Comparison of ENCODE assay signal across 9 mouse cellular contexts in the genomic region with DNA sequence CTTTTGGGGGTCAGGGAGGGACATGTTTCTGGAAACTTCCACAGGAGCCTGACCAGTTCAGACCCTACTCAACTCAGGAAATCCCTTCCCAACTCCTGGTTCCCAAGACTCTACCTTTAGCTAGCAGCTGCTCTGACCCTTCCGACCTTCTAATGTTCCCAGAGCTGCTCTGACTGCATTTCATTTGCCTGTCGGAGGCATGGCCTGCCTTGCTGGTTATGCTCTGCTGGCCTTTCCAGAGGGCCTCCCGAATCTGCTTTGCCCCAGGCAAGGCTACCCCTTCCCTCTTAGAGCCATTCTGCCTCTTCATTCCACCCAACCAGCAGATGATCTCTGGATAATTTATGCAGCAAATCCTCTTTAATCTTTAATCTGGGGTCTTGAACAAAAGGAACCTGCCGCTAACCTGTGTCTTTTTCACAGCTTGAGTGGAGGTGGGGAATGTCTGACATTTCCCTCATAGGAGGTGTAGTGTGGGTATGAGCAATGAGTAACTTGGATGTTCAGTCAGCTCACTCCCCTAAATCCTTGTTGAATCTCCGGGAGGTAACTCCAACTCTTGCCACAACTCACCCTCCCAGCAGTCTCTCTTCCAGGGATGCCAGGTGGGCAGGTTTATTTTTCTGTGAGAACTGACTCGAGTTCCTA. TPM values are rescaled to one million over a fixed set of nuclear protein-coding genes. Genes with fewer than 3 reads are reported as not detected.
DNase-seq lines count a peak whose midpoint lies in the region; ATAC-seq and TF ChIP-seq lines count a peak whose summit lies in the region.
"Had no signal": no experiment of that assay in that cellular context is flagged by ENCODE, and none has a peak within 500 bp of the region (broad histone marks: within the 10 kb centered on the region; RNA-seq: fewer than 3 reads in every experiment).

No protein-coding gene starts in this region.

- TF ChIP-seq CTCF in lung, postnatal 0 days (IDR thresholded peaks at IDR 0.05): no peak
- no peak for TF ChIP-seq CTCF in kidney, postnatal 0 days (IDR thresholded peaks at IDR 0.05; ENCODE audit: low read depth)

- 39% methylated on average over 6 of the region's 6 CpGs for WGBS in lung, postnatal 0 days
- 9% methylated on average over 6 of the region's 6 CpGs for WGBS in forebrain, embryonic 12.5 days
- WGBS in kidney, postnatal 0 days: 15% methylated on average over 6 of the region's 6 CpGs
- WGBS in neural tube, embryonic 14.5 days: 26% methylated on average over 6 of the region's 6 CpGs

- H3K4me3 ChIP-seq in lung, postnatal 0 days (ENCODE audit: low read depth, low read length): peak overlapping the region; percentile 62
- peak overlapping the region; percentile 65 for H3K4me3 ChIP-seq in forebrain, embryonic 12.5 days (replicated peaks)
- H3K4me3 ChIP-seq in kidney, postnatal 0 days (replicated peaks; ENCODE audit: low read depth, low read length): peak overlapping the region; percentile 66
- H3K4me3 ChIP-seq in neural tube, embryonic 14.5 days (ENCODE audit: low read depth, low read length): peak overlapping the region; percentile 52
- H3K4me3 ChIP-seq: myocyte had no signal

- no peaks in the 10 kb centered on the region for H3K27me3 ChIP-seq in lung, postnatal 0 days (replicated peaks; ENCODE audit: insufficient read depth, low read length)
- peaks cover 17% of the 10 kb centered on the region; the same call in 1 of the 2 replicates for H3K27me3 ChIP-seq in forebrain, embryonic 12.5 days
- H3K27me3 ChIP-seq in kidney, postnatal 0 days (ENCODE audit: insufficient read depth, low read length): no peaks in the 10 kb centered on the region
- no peaks in the 10 kb centered on the region for H3K27me3 ChIP-seq in neural tube, embryonic 14.5 days (ENCODE audit: control insufficient read depth, insufficient read depth, low read length)

- DNase-seq in lung, postnatal 0 days (ENCODE audit: low spot score): no peak
- DNase-seq in lung, postnatal 14 days: no peak
- DNase-seq in kidney, postnatal 0 days (ENCODE audit: low spot score): peak; percentile 56
- no peak for DNase-seq in frontal cortex, postnatal 10 days (ENCODE audit: low spot score in 2 of 2)
- DNase-seq in thymus, postnatal 14 days: no peak
- DNase-seq in cerebellum, postnatal 10 days: no peak

- no peak for ATAC-seq in lung, postnatal 0 days
- ATAC-seq in forebrain, embryonic 12.5 days (ENCODE audit: low FRiP score): 0 out of 2 replicates have a peak, but pooled peaks have one; percentile 5
- peak; percentile 61 for ATAC-seq in kidney, postnatal 0 days (replicated peaks; ENCODE audit: low FRiP score, low read depth)
- ATAC-seq in neural tube, embryonic 14.5 days (ENCODE audit: low read depth): 0 out of 2 replicates have a peak, but pooled peaks have one; percentile 9

- peak overlapping the region; percentile 76 for H3K4me2 ChIP-seq in lung, postnatal 0 days (replicated peaks; ENCODE audit: low read depth, low read length)
- peak overlapping the region; percentile 98 for H3K4me2 ChIP-seq in forebrain, embryonic 12.5 days
- H3K4me2 ChIP-seq in kidney, postnatal 0 days (ENCODE audit: low read length): peak overlapping the region; percentile 90
- H3K4me2 ChIP-seq in neural tube, embryonic 14.5 days (ENCODE audit: low read depth, low read length): peak overlapping the region; percentile 89

- H3K4me1 ChIP-seq in lung, postnatal 0 days (ENCODE audit: insufficient read depth, low read depth, low read length): peaks cover 11% of the 10 kb centered on the region; the same call in 1 of the 2 replicates
- H3K4me1 ChIP-seq in forebrain, embryonic 12.5 days: peaks cover 30% of the 10 kb centered on the region
- H3K4me1 ChIP-seq in kidney, postnatal 0 days (replicated peaks; ENCODE audit: insufficient read depth, low read length): peaks cover 31% of the 10 kb centered on the region
- H3K4me1 ChIP-seq in neural tube, embryonic 14.5 days (ENCODE audit: control insufficient read depth, insufficient read depth, low read length): peaks cover 8% of the 10 kb centered on the region; the same call in 1 of the 2 replicates

- no peak for TF ChIP-seq EP300 in lung, postnatal 0 days (IDR thresholded peaks at IDR 0.05)

- H3K9me3 ChIP-seq in lung, postnatal 0 days (ENCODE audit: low read length): no peaks in the 10 kb centered on the region
- no peaks in the 10 kb centered on the region for H3K9me3 ChIP-seq in forebrain, embryonic 12.5 days
- H3K9me3 ChIP-seq in kidney, postnatal 0 days (replicated peaks; ENCODE audit: low read length): no peaks in the 10 kb centered on the region
- no peaks in the 10 kb centered on the region for H3K9me3 ChIP-seq in neural tube, embryonic 14.5 days (ENCODE audit: control insufficient read depth, low read length)

- 0 out of 2 replicates have a peak overlapping the region, but pooled peaks have one; percentile 32 for H3K27ac ChIP-seq in lung, postnatal 0 days (ENCODE audit: low read length)
- no peak overlapping the region for H3K27ac ChIP-seq in forebrain, embryonic 12.5 days
- H3K27ac ChIP-seq in kidney, postnatal 0 days: peak overlapping the region; percentile 94
- H3K27ac ChIP-seq in neural tube, embryonic 14.5 days (ENCODE audit: low read depth, low read length): no peak overlapping the region

- H3K9ac ChIP-seq in lung, postnatal 0 days (replicated peaks; ENCODE audit: low read depth): no peak overlapping the region
- peak overlapping the region; percentile 66; the same call in 1 of the 2 replicates for H3K9ac ChIP-seq in forebrain, embryonic 12.5 days
- peak overlapping the region; percentile 72 for H3K9ac ChIP-seq in kidney, postnatal 0 days (ENCODE audit: low read depth, low read length)
- H3K9ac ChIP-seq in neural tube, embryonic 14.5 days (replicated peaks; ENCODE audit: low read depth, low read length): peak overlapping the region; percentile 60

- no peaks in the 10 kb centered on the region for H3K36me3 ChIP-seq in lung, postnatal 0 days (ENCODE audit: insufficient read depth, low read length)
- H3K36me3 ChIP-seq in forebrain, embryonic 12.5 days (replicated peaks): no peaks in the 10 kb centered on the region
- no peaks in the 10 kb centered on the region for H3K36me3 ChIP-seq in kidney, postnatal 0 days (ENCODE audit: insufficient read depth, low read length)
- H3K36me3 ChIP-seq in neural tube, embryonic 14.5 days (ENCODE audit: control insufficient read depth, insufficient read depth, low read length): no peaks in the 10 kb centered on the region

RNA-seq across cellular contexts. Expression of a gene that starts 9.0 kb away (rescaled TPM):
- 366 and 392 TPM in 2 replicates for polyA plus RNA-seq in lung, postnatal 0 days (2015; fragmentation: Nextera tagmentation; extraction: Ambion mirVana)
- 8.1 and 8.3 TPM in 2 replicates for polyA plus RNA-seq in forebrain, embryonic 12.5 days (2016; fragmentation: Nextera tagmentation; extraction: Ambion mirVana)
- 146 TPM in 2 replicates for polyA plus RNA-seq in kidney, postnatal 0 days (2015; fragmentation: Nextera tagmentation; extraction: Ambion mirVana)
- polyA plus RNA-seq in neural tube, embryonic 14.5 days (2014; fragmentation: Nextera tagmentation; extraction: Ambion mirVana): 24.8 and 30.0 TPM in 2 replicates

RNA-seq across cellular contexts. Expression of a gene that starts 11.3 kb away (rescaled TPM):
- polyA plus RNA-seq in lung, postnatal 0 days (2015; fragmentation: Nextera tagmentation; extraction: Ambion mirVana): not detected in 2 replicates
- not detected in 2 replicates for polyA plus RNA-seq in forebrain, embryonic 12.5 days (2016; fragmentation: Nextera tagmentation; extraction: Ambion mirVana)
- not detected in 2 replicates for polyA plus RNA-seq in kidney, postnatal 0 days (2015; fragmentation: Nextera tagmentation; extraction: Ambion mirVana)
- polyA plus RNA-seq in neural tube, embryonic 14.5 days (2014; fragmentation: Nextera tagmentation; extraction: Ambion mirVana): not detected in 2 replicates
- polyA plus RNA-seq: myocyte had no signal

RNA-seq across cellular contexts. Expression of a gene that starts 14.2 kb away (rescaled TPM):
- polyA plus RNA-seq in lung, postnatal 0 days (2015; fragmentation: Nextera tagmentation; extraction: Ambion mirVana): 9.4 and 13.3 TPM in 2 replicates
- 71.4 and 75.2 TPM in 2 replicates for polyA plus RNA-seq in forebrain, embryonic 12.5 days (2016; fragmentation: Nextera tagmentation; extraction: Ambion mirVana)
- polyA plus RNA-seq in kidney, postnatal 0 days (2015; fragmentation: Nextera tagmentation; extraction: Ambion mirVana): 19.8 and 21.0 TPM in 2 replicates
- 51.0 and 66.8 TPM in 2 replicates for polyA plus RNA-seq in neural tube, embryonic 14.5 days (2014; fragmentation: Nextera tagmentation; extraction: Ambion mirVana)

RNA-seq across cellular contexts. Expression of a gene that starts 39.2 kb away (rescaled TPM):
- 0.05 and 0.11 TPM in 2 replicates for polyA plus RNA-seq in lung, postnatal 0 days (2015; fragmentation: Nextera tagmentation; extraction: Ambion mirVana)
- polyA plus RNA-seq in forebrain, embryonic 12.5 days (2016; fragmentation: Nextera tagmentation; extraction: Ambion mirVana): 0.40 and 0.49 TPM in 2 replicates
- polyA plus RNA-seq in kidney, postnatal 0 days (2015; fragmentation: Nextera tagmentation; extraction: Ambion mirVana): 0.11 and 0.16 TPM in 2 replicates
- polyA plus RNA-seq in neural tube, embryonic 14.5 days (2014; fragmentation: Nextera tagmentation; extraction: Ambion mirVana): 0.33 and 0.62 TPM in 2 replicates
- polyA plus RNA-seq: myocyte had no signal

Comparison
In these comparisons a context has a peak if more than half of its experiments do, and no peak if none do; other contexts are left out.
1. H3K27ac ChIP-seq: peak in lung, postnatal 0 days (single experiment) and kidney, postnatal 0 days (single experiment); none in forebrain, embryonic 12.5 days (single experiment) and neural tube, embryonic 14.5 days (single experiment).
2. Peak in every context shown above with its lines, with median percentiles within 50 percentile points of each other: H3K4me2 ChIP-seq and H3K4me3 ChIP-seq.